Mouse (Mus musculus) heart, postnatal 14 days (tissue): Measurements from ENCODE around the gene Timmdc1. TPM values are rescaled to one million over a fixed set of nuclear protein-coding genes. Genes with fewer than 3 reads are reported as not detected.

Experiments used
- DNase-seq, 2 experiments: peaks; one replicate each; pipeline ENCODE4 v3.0.0; 2021 to 2022
- intact Hi-C: fragments of 180-260 bp; cut with DNase I; formaldehyde crosslinking; loops from one replicate; pipeline ENCODE4 v1.15.1; 2025
- long read RNA-seq, 2 experiments: library from polyadenylated mRNA; stranded (forward); transcript quantifications; one replicate each; pipeline ENCODE4 v2.0.0; 2021
- total RNA-seq, 2 experiments: library from RNA; stranded (reverse); gene quantifications; 2 replicates each; pipeline ENCODE4 v1.2.3; 2021

Timmdc1 gene
- 10 to 100 TPM; 62.1 to 62.6 TPM for total RNA-seq
- long read RNA-seq, experiment 1, transcript Timmdc1-201 (7 exons, 1,573 nt) = major isoform, 15 of 21 reads
- long read RNA-seq, experiment 1, partial matches to known transcripts = 1 of 21 reads
- long read RNA-seq, experiment 1, other reads (novel, unspliced or antisense) = 3 of 21 reads
- long read RNA-seq, experiment 2, transcript Timmdc1-201 (7 exons, 1,573 nt) = major isoform, 14 of 16 reads
- long read RNA-seq, experiment 2, partial matches to known transcripts = 0 of 16 reads
- long read RNA-seq, experiment 2, other reads (novel, unspliced or antisense) = 1 of 16 reads

GRCm38 (mm10) chr16:38522129-38523084, at the start of gene Timmdc1:
Gene Timmdc1, minus strand, starts transcription at chr16:38522663.
- intact Hi-C loops = no loop called here

GRCm38 (mm10) chr16:38571481-38571880, 49.0 kb upstream of the Timmdc1 start:
- DNase-seq = no peak
- intact Hi-C loops = no loop called here

More at GRCm38 (mm10) chr16:38522129-38523084, at the start of gene Timmdc1:
- DNase-seq = peak; percentile 96 to 97

DNA sequence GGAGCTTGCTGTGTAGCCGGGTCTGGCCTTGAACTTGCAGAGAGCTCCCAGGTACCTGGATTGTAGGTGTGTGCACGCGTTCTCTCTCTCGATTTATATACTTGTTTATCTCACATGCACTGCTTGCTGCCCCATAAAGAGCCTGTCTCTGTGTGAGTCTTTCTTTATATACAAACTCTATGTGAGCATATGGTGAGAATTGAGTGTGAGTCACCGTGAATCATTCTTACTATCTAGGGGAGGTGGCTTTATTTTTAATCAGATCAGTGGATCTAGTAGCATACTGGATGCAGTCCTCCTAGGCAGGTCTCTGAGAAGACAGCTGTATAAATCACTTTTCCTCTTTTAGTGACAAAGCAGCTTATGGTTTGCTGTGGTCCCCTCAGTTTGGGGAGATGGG, 45.7 kb upstream of the Timmdc1 start:
- intact Hi-C loops = no loop called here
- no peak for DNase-seq

- DNase-seq = no peak
- intact Hi-C loops = no loop called here
These were observed 41.1 kb upstream of the Timmdc1 start for GRCm38 (mm10) chr16:38563516-38563915.

DNA sequence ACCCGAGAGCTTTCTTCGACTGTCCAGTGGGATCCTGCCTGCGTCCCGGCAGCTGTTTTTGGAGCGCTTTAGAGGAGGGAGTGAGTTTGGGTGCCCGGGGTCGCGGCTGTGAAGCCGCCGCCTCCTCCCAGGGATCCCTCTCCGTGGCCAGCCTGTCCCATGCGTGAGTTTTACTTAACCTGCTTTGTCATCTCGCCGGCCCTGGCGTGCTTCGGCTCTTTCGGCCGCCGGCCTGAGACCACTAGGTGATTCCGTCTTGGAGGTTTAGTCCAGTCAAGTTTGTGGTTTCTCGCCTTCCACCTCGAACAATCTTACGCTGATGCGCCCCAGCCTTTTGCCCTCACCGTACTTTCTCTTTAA, 40.5 kb upstream of the Timmdc1 start:
- DNase-seq = no peak

DNA sequence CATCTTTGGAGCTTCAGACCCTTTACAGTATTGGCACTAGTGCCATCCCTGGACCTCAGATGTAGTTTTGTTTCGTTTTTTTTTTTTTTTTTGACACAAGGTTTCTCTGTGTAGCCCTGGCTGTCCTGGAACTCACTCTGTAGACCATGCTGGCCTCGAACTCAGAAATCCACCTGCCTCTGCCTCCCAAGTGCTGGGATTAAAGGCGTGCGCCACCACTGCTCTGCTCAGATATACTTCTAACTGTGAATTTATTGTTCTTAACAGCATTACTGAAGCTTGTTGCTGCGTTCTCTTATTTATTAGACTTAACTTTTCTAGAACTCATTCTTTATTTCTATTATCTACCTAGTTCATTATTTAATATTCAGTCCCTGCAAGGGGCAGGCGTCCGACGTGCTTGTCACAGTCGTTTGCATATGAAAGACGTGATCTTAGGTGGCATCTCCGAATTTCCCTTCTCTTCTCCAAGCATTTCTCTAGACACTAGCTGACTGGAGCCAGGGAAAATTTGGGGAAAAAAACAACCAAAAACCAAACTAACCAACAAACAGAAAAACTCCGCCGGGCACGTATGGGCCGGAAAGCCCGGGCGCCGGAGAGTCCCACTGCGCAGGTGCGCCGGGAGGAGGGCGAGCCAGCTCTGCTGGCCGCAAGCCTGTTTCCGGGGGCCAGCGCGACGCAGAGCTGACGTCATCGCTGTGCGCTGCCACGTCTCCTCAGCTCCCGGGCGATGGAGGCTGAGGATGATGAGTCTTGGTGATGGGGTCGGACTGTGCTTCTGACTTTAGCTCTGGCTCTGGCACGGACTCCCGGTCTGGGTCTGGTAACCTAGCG, 39.9 kb upstream of the Timmdc1 start:
- intact Hi-C loops = no loop called here
- DNase-seq = peak; percentile 97 to 98

More for the DNA sequence above, 40.5 kb upstream of the Timmdc1 start:
- intact Hi-C loops = no loop called here

GRCm38 (mm10) chr16:38558221-38558748, 35.8 kb upstream of the Timmdc1 start, which contains the start of gene Tmem39a:
Gene Tmem39a, plus strand, starts transcription at chr16:38558698.
- no peak for DNase-seq
- intact Hi-C loops = no loop called here

DNA sequence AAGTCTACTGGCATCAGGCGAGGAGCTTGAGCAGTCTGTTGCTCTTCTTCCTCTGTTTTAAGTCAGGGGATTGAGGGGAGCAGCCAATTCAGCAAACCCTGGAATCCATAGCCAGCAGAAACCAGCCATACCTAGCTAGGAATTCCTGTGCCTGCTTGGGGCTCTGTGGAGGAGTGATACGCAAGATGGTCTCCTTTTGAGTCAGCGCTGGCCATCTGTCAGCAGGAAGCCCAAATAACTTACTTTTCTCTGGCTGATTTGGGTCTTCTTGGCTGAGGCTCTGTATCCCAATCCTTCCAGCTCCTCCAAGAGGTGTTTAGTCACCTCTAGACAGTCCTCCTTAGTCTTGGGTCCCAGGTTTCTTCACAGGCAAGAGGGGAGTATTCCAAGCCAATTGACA, 33.5 kb upstream of the Timmdc1 start:
- intact Hi-C loops = no loop called here
- no peak for DNase-seq

GRCm38 (mm10) chr16:38549479-38550396, 27.3 kb upstream of the Timmdc1 start, which contains the start of gene Poglut1:
Gene Poglut1, minus strand, starts transcription at chr16:38550258.
- intact Hi-C loops = no loop called here

GRCm38 (mm10) chr16:38548000-38548399, 25.5 kb upstream of the Timmdc1 start:
- DNase-seq = no peak
- intact Hi-C loops = no loop called here

More at GRCm38 (mm10) chr16:38549479-38550396, 27.3 kb upstream of the Timmdc1 start, which contains the start of gene Poglut1:
- peak; percentile 81 to 84 for DNase-seq

DNA sequence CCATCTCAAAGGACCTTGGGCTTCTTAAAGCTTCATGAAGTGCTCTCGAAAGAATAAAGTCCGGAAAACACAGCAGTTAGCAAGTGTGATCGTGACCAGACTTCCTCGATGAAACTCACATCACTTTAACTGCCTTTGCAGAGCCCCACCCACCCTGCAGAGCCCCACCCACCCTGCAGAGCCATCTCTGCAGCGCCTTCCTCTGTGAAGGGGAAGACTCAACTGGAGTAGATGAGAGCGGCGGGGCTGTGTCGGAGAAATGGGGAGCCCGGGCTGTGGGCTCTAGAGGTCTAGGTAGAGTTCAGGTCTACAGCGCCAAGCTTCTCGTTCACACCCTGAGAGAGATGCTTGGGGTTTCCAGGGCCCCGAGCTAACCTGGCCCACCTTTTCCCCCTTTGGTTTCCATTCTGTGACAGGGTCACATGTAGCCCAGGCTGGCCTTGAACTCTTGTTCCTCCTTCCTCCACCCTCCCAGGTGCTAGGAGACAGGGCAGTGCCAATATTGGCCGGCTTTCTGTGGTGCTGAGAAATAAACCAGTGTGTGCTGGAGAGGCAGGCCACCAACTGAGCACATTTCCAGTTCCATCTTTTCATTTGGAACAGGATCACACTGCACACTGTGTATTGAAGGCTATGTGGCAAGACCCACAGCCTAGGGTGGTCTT, 16.4 kb upstream of the Timmdc1 start:
- intact Hi-C loops = loop anchor here (5.0 to 10.0 kb wide), 2 partner anchors 73 to 186 kb away; no protein-coding TSS in a partner anchor
- DNase-seq = no peak

DNA sequence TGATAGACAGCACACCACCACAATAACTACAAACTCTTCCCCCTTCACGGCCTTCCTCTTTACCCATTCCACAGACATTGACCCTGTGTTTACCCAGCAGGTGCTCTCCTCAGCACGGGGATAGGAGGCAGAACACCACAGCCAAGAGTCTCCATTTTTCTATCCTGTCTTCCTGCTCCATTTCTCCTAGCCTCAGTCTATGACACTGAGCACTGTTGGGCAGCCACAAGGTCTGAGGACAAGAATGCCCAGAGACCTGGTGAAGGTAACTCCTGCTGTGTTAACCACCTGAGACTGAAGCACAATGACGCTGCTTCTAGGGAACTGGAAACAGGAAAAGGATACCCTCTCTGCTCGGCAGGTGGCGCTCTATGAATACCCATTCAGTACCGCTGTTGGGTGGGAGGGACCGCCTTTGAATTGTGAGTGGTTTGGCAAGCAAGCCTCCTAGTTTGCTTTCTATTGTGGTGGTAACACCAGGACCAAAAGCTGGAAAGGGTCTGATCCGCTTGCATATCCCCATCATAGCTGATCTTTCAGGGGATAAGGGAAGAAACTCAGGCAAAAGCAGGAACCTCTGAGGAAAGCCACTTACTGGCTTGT, 14.2 kb upstream of the Timmdc1 start:
- intact Hi-C loops = loop anchor here (1.0 to 10.0 kb wide), 3 partner anchors 76 to 276 kb away; no protein-coding TSS in a partner anchor
- peak; percentile 80 to 84 for DNase-seq

- DNase-seq = no peak
- intact Hi-C loops = no loop called here
These were observed 3.8 kb upstream of the Timmdc1 start for GRCm38 (mm10) chr16:38526264-38526663.

- intact Hi-C loops = no loop called here
- DNase-seq = no peak
These were observed 1.1 kb downstream of the Timmdc1 start for GRCm38 (mm10) chr16:38521211-38521987.

DNA sequence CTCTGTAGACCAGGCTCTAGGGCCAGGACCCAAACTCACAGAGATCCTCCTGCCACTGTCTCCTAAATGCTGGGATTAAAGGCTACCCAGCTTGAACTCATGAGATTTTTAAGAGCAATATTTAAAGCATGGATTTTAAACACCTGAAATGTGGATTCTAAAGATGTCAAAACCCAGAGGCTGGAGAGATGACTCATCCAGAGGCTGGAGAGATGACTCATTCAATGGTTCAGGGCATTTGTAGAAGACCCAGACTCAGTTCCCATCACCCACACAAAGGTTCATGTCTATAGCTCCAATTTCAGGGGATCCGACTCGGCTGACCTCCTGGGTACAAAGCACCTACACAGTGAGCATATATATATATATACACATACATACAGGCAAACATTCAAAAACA, 3.3 kb downstream of the Timmdc1 start:
- no peak for DNase-seq
- intact Hi-C loops = no loop called here

GRCm38 (mm10) chr16:38510846-38511245, 11.6 kb downstream of the Timmdc1 start:
- intact Hi-C loops = no loop called here

DNA sequence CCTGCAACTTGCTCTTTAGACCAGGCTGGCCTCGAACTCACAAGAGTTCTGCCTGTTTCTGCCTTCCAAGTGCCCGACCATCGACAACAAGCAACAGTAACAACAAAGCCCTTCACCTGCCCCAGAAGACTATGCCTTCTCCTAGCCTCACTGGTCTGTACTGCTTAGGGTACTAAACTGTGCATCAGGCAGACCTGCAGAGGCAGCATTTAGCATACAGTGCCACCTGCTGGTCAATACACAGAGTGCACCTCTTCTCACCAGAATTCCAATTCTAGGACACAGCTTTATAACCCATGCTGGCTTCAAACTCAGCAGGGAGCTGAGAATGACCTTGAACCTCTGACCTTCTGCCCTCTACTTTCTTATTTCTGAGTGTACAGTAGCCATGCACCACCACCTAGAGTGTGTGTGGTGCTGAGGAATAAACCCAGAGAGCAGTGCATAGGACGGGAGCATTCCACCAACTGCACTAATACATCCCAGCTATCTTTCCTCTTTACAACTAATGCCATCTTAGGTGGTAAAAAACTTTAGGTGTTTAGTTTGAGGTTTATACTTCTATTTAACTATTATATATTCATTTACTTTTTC, 16.3 kb downstream of the Timmdc1 start:
- intact Hi-C loops = loop anchor here (1.0 kb wide), 1 partner anchor 161 kb away; no protein-coding TSS in a partner anchor
- DNase-seq = peak; percentile 52 to 72

More at GRCm38 (mm10) chr16:38510846-38511245, 11.6 kb downstream of the Timmdc1 start:
- DNase-seq = no peak
